Comparison of ENCODE assay signal across 8 mouse cellular contexts in genomic region chr5:119686199-119686964, GRCm38 (mm10). TPM values are rescaled to one million over a fixed set of nuclear protein-coding genes. Genes with fewer than 3 reads are reported as not detected.
DNase-seq lines count a peak whose midpoint lies in the region; ATAC-seq and TF ChIP-seq lines count a peak whose summit lies in the region.

No protein-coding gene starts in this region.

- H3K36me3 ChIP-seq in embryonic facial prominence, embryonic 15.5 days = no peaks in the 10 kb centered on the region
- H3K36me3 ChIP-seq in kidney, postnatal 0 days (ENCODE audit: insufficient read depth, low read length) = no peaks in the 10 kb centered on the region
- no peaks in the 10 kb centered on the region for H3K36me3 ChIP-seq in midbrain, embryonic 16.5 days (ENCODE audit: control insufficient read depth, insufficient read depth, low read length)

- peaks cover 63% of the 10 kb centered on the region for H3K27me3 ChIP-seq in embryonic facial prominence, embryonic 15.5 days
- H3K27me3 ChIP-seq in kidney, postnatal 0 days (ENCODE audit: insufficient read depth, low read length) = peaks cover 67% of the 10 kb centered on the region
- H3K27me3 ChIP-seq in midbrain, embryonic 16.5 days (ENCODE audit: control insufficient read depth, insufficient read depth, low read depth, low read length) = peaks cover 83% of the 10 kb centered on the region

- ATAC-seq in embryonic facial prominence, embryonic 15.5 days (ENCODE audit: insufficient number of reproducible peaks, low FRiP score, low TSS enrichment, low read depth) = no peak
- ATAC-seq in kidney, postnatal 0 days (replicated peaks; ENCODE audit: low FRiP score, low read depth) = no peak
- no peak for ATAC-seq in midbrain, embryonic 16.5 days

- peaks cover 52% of the 10 kb centered on the region for H3K4me1 ChIP-seq in embryonic facial prominence, embryonic 15.5 days
- H3K4me1 ChIP-seq in kidney, postnatal 0 days (replicated peaks; ENCODE audit: insufficient read depth, low read length) = 0 out of 2 replicates have a peak, but pooled peaks cover 2% of the 10 kb centered on the region
- no peaks in the 10 kb centered on the region for H3K4me1 ChIP-seq in midbrain, embryonic 16.5 days (ENCODE audit: control insufficient read depth, insufficient read depth, low read length)

- peak; percentile 59 for DNase-seq in testis, postnatal 10 days (ENCODE audit: low spot score)
- no peak for DNase-seq in testis, postnatal 14 days (ENCODE audit: low spot score)
- DNase-seq in kidney, postnatal 0 days (ENCODE audit: low spot score) = peak; percentile 66
- no peak for DNase-seq in right cerebral cortex, adult 18-20 months
- DNase-seq in right cerebral cortex, postnatal 25 days = no peak
- no peak for DNase-seq in layer of hippocampus, adult 9-11 months

- H3K27ac ChIP-seq in embryonic facial prominence, embryonic 15.5 days (replicated peaks) = peak overlapping the region; percentile 87
- H3K27ac ChIP-seq in kidney, postnatal 0 days = peak overlapping the region; percentile 62
- H3K27ac ChIP-seq in midbrain, embryonic 16.5 days (ENCODE audit: low read length) = no peak overlapping the region

- no peaks in the 10 kb centered on the region for H3K9me3 ChIP-seq in embryonic facial prominence, embryonic 15.5 days (replicated peaks)
- no peaks in the 10 kb centered on the region for H3K9me3 ChIP-seq in kidney, postnatal 0 days (replicated peaks; ENCODE audit: low read length)
- no peaks in the 10 kb centered on the region for H3K9me3 ChIP-seq in midbrain, embryonic 16.5 days (replicated peaks; ENCODE audit: control insufficient read depth, low read length, poor library complexity, severe bottlenecking)

- peak overlapping the region; percentile 65 for H3K4me2 ChIP-seq in embryonic facial prominence, embryonic 15.5 days (replicated peaks)
- H3K4me2 ChIP-seq in kidney, postnatal 0 days (ENCODE audit: low read length) = peak overlapping the region; percentile 50
- H3K4me2 ChIP-seq in midbrain, embryonic 16.5 days (ENCODE audit: low read length) = peak overlapping the region; percentile 17; the same call in 1 of the 2 replicates

- H3K4me3 ChIP-seq in embryonic facial prominence, embryonic 15.5 days (replicated peaks) = peak overlapping the region; percentile 40
- peak overlapping the region; percentile 23 for H3K4me3 ChIP-seq in kidney, postnatal 0 days (replicated peaks; ENCODE audit: low read depth, low read length)
- no peak overlapping the region for H3K4me3 ChIP-seq in midbrain, embryonic 16.5 days (ENCODE audit: low read depth, low read length)

- WGBS in embryonic facial prominence, embryonic 15.5 days = under 1% methylated on average over 30 of the region's 30 CpGs
- 2% methylated on average over 29 of the region's 30 CpGs for WGBS in kidney, postnatal 0 days
- WGBS in midbrain, embryonic 16.5 days = 1% methylated on average over 30 of the region's 30 CpGs

- no peak overlapping the region; the same call in none of the 2 replicates for H3K9ac ChIP-seq in embryonic facial prominence, embryonic 15.5 days
- H3K9ac ChIP-seq in kidney, postnatal 0 days (ENCODE audit: low read depth, low read length) = peak overlapping the region; percentile 28; the same call in 1 of the 2 replicates
- H3K9ac ChIP-seq in midbrain, embryonic 16.5 days (ENCODE audit: low read depth, low read length) = no peak overlapping the region

- TF ChIP-seq CTCF in kidney, postnatal 0 days (IDR thresholded peaks at IDR 0.05; ENCODE audit: low read depth) = peak; percentile 58

RNA-seq across cellular contexts. Expression of gene Tbx3, which starts 15.9 kb away (rescaled TPM):
- polyA plus RNA-seq in embryonic facial prominence, embryonic 15.5 days (2015; fragmentation: Nextera tagmentation; extraction: Ambion mirVana) = 38.8 and 42.1 TPM in 2 replicates
- polyA plus RNA-seq in kidney, postnatal 0 days (2015; fragmentation: Nextera tagmentation; extraction: Ambion mirVana) = 32.9 and 36.8 TPM in 2 replicates
- polyA plus RNA-seq in midbrain, embryonic 16.5 days (2015; fragmentation: Nextera tagmentation; extraction: Ambion mirVana) = 2.4 and 3.4 TPM in 2 replicates

Comparison
In these comparisons a context has a peak if more than half of its experiments do, and no peak if none do; other contexts are left out.
1. DNase-seq: peak in testis, postnatal 10 days (single experiment) and kidney, postnatal 0 days (single experiment); none in testis, postnatal 14 days (single experiment), right cerebral cortex, adult 18-20 months (single experiment), right cerebral cortex, postnatal 25 days (single experiment) and layer of hippocampus, adult 9-11 months (single experiment).
2. Peak in every context shown above with its lines, with median percentiles within 50 percentile points of each other: H3K4me2 ChIP-seq.